ENCODE assay signal across 26 mouse cellular contexts in genomic region chr9:60398073-60398472, GRCm38 (mm10).
DNase-seq lines count a peak whose midpoint lies in the region; ATAC-seq and TF ChIP-seq lines count a peak whose summit lies in the region.
"Had no signal": no experiment of that assay in that cellular context is flagged by ENCODE, and none has a peak within 500 bp of the region (broad histone marks: within the 10 kb centered on the region; RNA-seq: fewer than 3 reads in every experiment).

No protein-coding gene starts in this region.

- H3K9me3 ChIP-seq in hindbrain, postnatal 0 days (ENCODE audit: low read length): no peaks in the 10 kb centered on the region
- no peaks in the 10 kb centered on the region for H3K9me3 ChIP-seq in hindbrain, embryonic 13.5 days
- H3K9me3 ChIP-seq in kidney, postnatal 0 days (replicated peaks; ENCODE audit: low read length): no peaks in the 10 kb centered on the region
- H3K9me3 ChIP-seq in midbrain, embryonic 10.5 days (replicated peaks): no peaks in the 10 kb centered on the region
- no peaks in the 10 kb centered on the region for H3K9me3 ChIP-seq in midbrain, embryonic 14.5 days (ENCODE audit: control insufficient read depth, low read length)
- H3K9me3 ChIP-seq: embryonic facial prominence, embryonic 12.5 days; forebrain, embryonic 13.5 days; G1E; heart, embryonic 15.5 days; midbrain, embryonic 13.5 days had no signal

- no peak overlapping the region for H3K4me2 ChIP-seq in hindbrain, postnatal 0 days (ENCODE audit: low read depth, low read length)
- no peak overlapping the region for H3K4me2 ChIP-seq in hindbrain, embryonic 13.5 days
- H3K4me2 ChIP-seq in kidney, postnatal 0 days (ENCODE audit: low read length): no peak overlapping the region
- H3K4me2 ChIP-seq in midbrain, embryonic 14.5 days (ENCODE audit: low read length): no peak overlapping the region
- H3K4me2 ChIP-seq: embryonic facial prominence, embryonic 12.5 days; forebrain, embryonic 13.5 days; heart, embryonic 15.5 days; midbrain, embryonic 13.5 days had no signal

- no peak for ATAC-seq in hindbrain, postnatal 0 days
- ATAC-seq in hindbrain, embryonic 13.5 days (ENCODE audit: low FRiP score): no peak
- no peak for ATAC-seq in kidney, postnatal 0 days (replicated peaks; ENCODE audit: low FRiP score, low read depth)
- no peak for ATAC-seq in midbrain, embryonic 14.5 days (ENCODE audit: low FRiP score, low TSS enrichment)
- ATAC-seq: forebrain, embryonic 13.5 days; hindbrain, embryonic 16.5 days; midbrain, embryonic 13.5 days; Patski had no signal

- H3K27me3 ChIP-seq in hindbrain, postnatal 0 days (ENCODE audit: insufficient read depth, low read length): no peaks in the 10 kb centered on the region
- H3K27me3 ChIP-seq in hindbrain, embryonic 13.5 days: no peaks in the 10 kb centered on the region
- H3K27me3 ChIP-seq in kidney, postnatal 0 days (ENCODE audit: insufficient read depth, low read length): no peaks in the 10 kb centered on the region
- H3K27me3 ChIP-seq in midbrain, embryonic 10.5 days (ENCODE audit: low read depth, poor library complexity, severe bottlenecking): no peaks in the 10 kb centered on the region
- no peaks in the 10 kb centered on the region for H3K27me3 ChIP-seq in midbrain, embryonic 14.5 days (ENCODE audit: control insufficient read depth, insufficient read depth, low read length)
- H3K27me3 ChIP-seq: CH12.LX; embryonic facial prominence, embryonic 12.5 days; forebrain, embryonic 13.5 days; heart, embryonic 15.5 days; midbrain, embryonic 13.5 days; Patski had no signal

- DNase-seq in hindbrain, postnatal 0 days (ENCODE audit: low spot score): peak; percentile 5
- DNase-seq in kidney, postnatal 0 days (ENCODE audit: low spot score): peak; percentile 48
- DNase-seq in kidney, postnatal 25 days: no peak
- DNase-seq in midbrain, embryonic 10.5 days (ENCODE audit: low spot score): peak; percentile 22
- no peak for DNase-seq in midbrain, embryonic 14.5 days
- peak; percentile 7 for DNase-seq in retina, postnatal 1 day
- DNase-seq: adrenal gland, postnatal 36 days; B cell, adult 2 months; cerebellum, adult 11 months; cerebellum, adult 9-11 months; gastrocnemius, postnatal 36 days; heart, postnatal 36 days; kidney, adult 9 months; thymus, adult 18-20 months; thymus, postnatal 4 days had no signal

- no peak overlapping the region for H3K4me3 ChIP-seq in hindbrain, postnatal 0 days (ENCODE audit: low read length)
- no peak overlapping the region for H3K4me3 ChIP-seq in hindbrain, embryonic 13.5 days
- H3K4me3 ChIP-seq in kidney, postnatal 0 days (replicated peaks; ENCODE audit: low read depth, low read length): no peak overlapping the region
- H3K4me3 ChIP-seq in midbrain, embryonic 10.5 days: no peak overlapping the region
- H3K4me3 ChIP-seq in midbrain, embryonic 14.5 days (replicated peaks; ENCODE audit: low read depth, low read length): no peak overlapping the region
- H3K4me3 ChIP-seq: embryonic facial prominence, embryonic 12.5 days; erythroblast, embryonic 14.5 days; forebrain, embryonic 13.5 days; heart, embryonic 15.5 days; midbrain, embryonic 13.5 days; myocyte had no signal

- no peaks in the 10 kb centered on the region for H3K36me3 ChIP-seq in hindbrain, postnatal 0 days (ENCODE audit: insufficient read depth, low read length)
- no peaks in the 10 kb centered on the region for H3K36me3 ChIP-seq in hindbrain, embryonic 13.5 days
- H3K36me3 ChIP-seq in kidney, postnatal 0 days (ENCODE audit: insufficient read depth, low read length): 0 out of 2 replicates have a peak, but pooled peaks cover 6% of the 10 kb centered on the region
- H3K36me3 ChIP-seq in midbrain, embryonic 10.5 days: no peaks in the 10 kb centered on the region
- no peaks in the 10 kb centered on the region for H3K36me3 ChIP-seq in midbrain, embryonic 14.5 days (ENCODE audit: control insufficient read depth, insufficient read depth, low read length)
- H3K36me3 ChIP-seq: embryonic facial prominence, embryonic 12.5 days; heart, embryonic 15.5 days; midbrain, embryonic 13.5 days had no signal

- H3K9ac ChIP-seq in hindbrain, postnatal 0 days (replicated peaks; ENCODE audit: low read length): no peak overlapping the region
- H3K9ac ChIP-seq in hindbrain, embryonic 13.5 days: no peak overlapping the region
- no peak overlapping the region for H3K9ac ChIP-seq in kidney, postnatal 0 days (ENCODE audit: low read depth, low read length)
- H3K9ac ChIP-seq in midbrain, embryonic 14.5 days (replicated peaks; ENCODE audit: low read length): no peak overlapping the region
- H3K9ac ChIP-seq: embryonic facial prominence, embryonic 12.5 days; forebrain, embryonic 13.5 days; heart, embryonic 15.5 days; midbrain, embryonic 13.5 days had no signal

- no peaks in the 10 kb centered on the region for H3K4me1 ChIP-seq in hindbrain, postnatal 0 days (ENCODE audit: insufficient read depth, low read length)
- H3K4me1 ChIP-seq in hindbrain, embryonic 13.5 days (replicated peaks): peaks cover 19% of the 10 kb centered on the region
- H3K4me1 ChIP-seq in kidney, postnatal 0 days (replicated peaks; ENCODE audit: insufficient read depth, low read length): 0 out of 2 replicates have a peak, but pooled peaks cover 8% of the 10 kb centered on the region
- H3K4me1 ChIP-seq in midbrain, embryonic 10.5 days: peaks cover 4% of the 10 kb centered on the region; the same call in 1 of the 2 replicates
- no peaks in the 10 kb centered on the region for H3K4me1 ChIP-seq in midbrain, embryonic 14.5 days (ENCODE audit: control insufficient read depth, insufficient read depth, low read length)
- H3K4me1 ChIP-seq: heart, embryonic 15.5 days had no signal

- no peak for TF ChIP-seq CTCF in hindbrain, postnatal 0 days (IDR thresholded peaks at IDR 0.05; ENCODE audit: low read depth)
- no peak for TF ChIP-seq CTCF in kidney, postnatal 0 days (IDR thresholded peaks at IDR 0.05; ENCODE audit: low read depth)

- H3K27ac ChIP-seq in hindbrain, postnatal 0 days: no peak overlapping the region
- H3K27ac ChIP-seq in hindbrain, embryonic 13.5 days: no peak overlapping the region
- no peak overlapping the region for H3K27ac ChIP-seq in kidney, postnatal 0 days
- no peak overlapping the region for H3K27ac ChIP-seq in midbrain, embryonic 10.5 days (replicated peaks)
- H3K27ac ChIP-seq in midbrain, embryonic 14.5 days (replicated peaks; ENCODE audit: low read depth, low read length): no peak overlapping the region
- H3K27ac ChIP-seq: embryonic facial prominence, embryonic 12.5 days; forebrain, embryonic 13.5 days; heart, embryonic 15.5 days; midbrain, embryonic 13.5 days had no signal

- WGBS in hindbrain, postnatal 0 days: 25% methylated on average over 2 of the region's 2 CpGs
- WGBS in hindbrain, embryonic 13.5 days: 41% methylated on average over 2 of the region's 2 CpGs
- 18% methylated on average over 2 of the region's 2 CpGs for WGBS in kidney, postnatal 0 days
- 53% methylated on average over 2 of the region's 2 CpGs for whole genome bisulfite sequencing in midbrain, embryonic 10.5 days
- WGBS in midbrain, embryonic 14.5 days: 53% methylated on average over 2 of the region's 2 CpGs

Comparison
In these comparisons a context has a peak if more than half of its experiments do, and no peak if none do; other contexts are left out.
1. DNase-seq: peak in hindbrain, postnatal 0 days (single experiment), kidney, postnatal 0 days (single experiment), midbrain, embryonic 10.5 days (single experiment) and retina, postnatal 1 day (single experiment); none in kidney, postnatal 25 days (0 of 2) and midbrain, embryonic 14.5 days (single experiment).